Mouse (Mus musculus): ENCODE measurements at regions not wholly inside any gene's neighbourhood (a gene's known extent, or its start where the extent isn't known, plus 50 kb on each side); places are given as distances from the start of the nearest gene placed in this dataset.

GRCm38 (mm10) chr12:13841238-13841637 is 310.6 kb downstream of the Fam84a start:
- TF ChIP-seq CTCF (IDR thresholded peaks at IDR 0.05; ENCODE audit: control insufficient read depth, insufficient read depth, insufficient read length) (no peak), USF1 (IDR thresholded peaks at IDR 0.05; ENCODE audit: low read depth) (no peak), MAX (IDR thresholded peaks at IDR 0.05) (no peak), CEBPB (IDR thresholded peaks at IDR 0.05; ENCODE audit: low read depth) (no peak)

Data from C2C12 (cell line).